Mouse (Mus musculus): ENCODE results near the gene Alpk1. TPM values are rescaled to one million over a fixed set of nuclear protein-coding genes. Genes with fewer than 3 reads are reported as not detected.

Gene Alpk1
- total RNA-seq, 2 experiments from 2014 or later: 10.0 to 11.0 TPM

- TF ChIP-seq CTCF (conservative IDR thresholded peaks at IDR 0.05): no peak
- Histone ChIP-seq H3K4me3 (no peak overlapping the region), H3K27ac (no peak overlapping the region)
- DNase-seq (ENCODE audit: low spot score in 2 of 2): no peak
Measured at GRCm38 (mm10) chr3:127691230-127691629, 89.1 kb downstream of the Alpk1 start.

- TF ChIP-seq CTCF (conservative IDR thresholded peaks at IDR 0.05): no peak
- DNase-seq (ENCODE audit: low spot score in 2 of 2): no peak
- Histone ChIP-seq H3K4me3 (no peak overlapping the region), H3K27ac (no peak overlapping the region)
Measured at GRCm38 (mm10) chr3:127679703-127680102, 100.6 kb downstream of the Alpk1 start.

- TF ChIP-seq CTCF (conservative IDR thresholded peaks at IDR 0.05): no peak
- no peak overlapping the region for H3K4me3 ChIP-seq
- DNase-seq (ENCODE audit: low spot score in 2 of 2): no peak
- H3K27ac ChIP-seq: no peak overlapping the region
Measured at GRCm38 (mm10) chr3:127661646-127662531, 118.4 kb downstream of the Alpk1 start.

GRCm38 (mm10) chr3:127660712-127661111, 119.6 kb downstream of the Alpk1 start:
- Histone ChIP-seq H3K4me3 (no peak overlapping the region), H3K27ac (no peak overlapping the region)
- no peak for TF ChIP-seq CTCF (conservative IDR thresholded peaks at IDR 0.05)
- no peak for DNase-seq (ENCODE audit: low spot score in 2 of 2)

GRCm38 (mm10) chr3:127651742-127652653, 128.3 kb downstream of the Alpk1 start:
- DNase-seq (ENCODE audit: low spot score in 2 of 2): no peak
- Histone ChIP-seq H3K4me3 (no peak overlapping the region), H3K27ac (no peak overlapping the region)
- no peak for TF ChIP-seq CTCF (conservative IDR thresholded peaks at IDR 0.05)

GRCm38 (mm10) chr3:127646156-127646825, 134.0 kb downstream of the Alpk1 start:
- Histone ChIP-seq H3K4me3 (no peak overlapping the region), H3K27ac (no peak overlapping the region)
- no peak for DNase-seq (ENCODE audit: low spot score in 2 of 2)
- no peak for TF ChIP-seq CTCF (conservative IDR thresholded peaks at IDR 0.05)

- no peak overlapping the region for H3K27ac ChIP-seq
- DNase-seq (ENCODE audit: low spot score in 2 of 2): no peak
- no peak for TF ChIP-seq CTCF (conservative IDR thresholded peaks at IDR 0.05)
- H3K4me3 ChIP-seq: no peak overlapping the region
Measured at GRCm38 (mm10) chr3:127642211-127642610, 138.1 kb downstream of the Alpk1 start.

GRCm38 (mm10) chr3:127640762-127641700, 139.3 kb downstream of the Alpk1 start:
- DNase-seq (ENCODE audit: low spot score in 2 of 2): no peak
- H3K27ac ChIP-seq: no peak overlapping the region
- H3K4me3 ChIP-seq: no peak overlapping the region
- no peak for TF ChIP-seq CTCF (conservative IDR thresholded peaks at IDR 0.05)

- peak; percentile 72 for TF ChIP-seq CTCF (conservative IDR thresholded peaks at IDR 0.05)
- no peak for DNase-seq (ENCODE audit: low spot score in 2 of 2)
- Histone ChIP-seq H3K27ac (no peak overlapping the region), H3K4me3 (no peak overlapping the region)
Measured at GRCm38 (mm10) chr3:127639875-127640761, 140.2 kb downstream of the Alpk1 start.

GRCm38 (mm10) chr3:127634984-127635349, 145.4 kb downstream of the Alpk1 start:
- no peak for DNase-seq (ENCODE audit: low spot score in 2 of 2)
- Histone ChIP-seq H3K27ac (no peak overlapping the region), H3K4me3 (no peak overlapping the region)
- no peak for TF ChIP-seq CTCF (conservative IDR thresholded peaks at IDR 0.05)

Data from layer of hippocampus, adult 2 months (tissue).